Comparison of ENCODE assay signal across 8 mouse cellular contexts in the genomic region with DNA sequence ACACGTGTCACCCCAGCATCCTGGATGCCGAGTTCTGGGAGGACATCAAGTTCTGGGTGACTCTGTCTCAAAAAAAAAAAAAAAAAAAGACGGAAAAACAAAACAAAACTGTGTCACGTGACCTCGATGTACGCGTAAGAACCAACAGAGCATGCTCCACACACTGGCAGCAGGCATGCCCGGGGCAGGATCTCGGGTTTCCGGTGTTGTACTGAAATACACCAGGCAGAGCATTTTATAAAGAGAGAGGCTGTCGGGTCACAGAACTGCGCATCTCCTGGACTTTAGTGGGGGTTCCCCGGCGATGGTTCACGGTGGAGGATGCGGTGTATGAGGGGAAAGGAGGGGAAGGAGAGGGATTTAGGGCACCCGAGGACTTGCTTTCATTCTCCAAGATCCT.
DNase-seq lines count a peak whose midpoint lies in the region; ATAC-seq and TF ChIP-seq lines count a peak whose summit lies in the region.
"Had no signal": no experiment of that assay in that cellular context is flagged by ENCODE, and none has a peak within 500 bp of the region (broad histone marks: within the 10 kb centered on the region; RNA-seq: fewer than 3 reads in every experiment).

No protein-coding gene starts in this region.

- no peak overlapping the region for H3K4me2 ChIP-seq in hindbrain, embryonic 12.5 days (replicated peaks)

- no peaks in the 10 kb centered on the region for H3K36me3 ChIP-seq in hindbrain, embryonic 12.5 days

- 0 out of 2 replicates have a peak overlapping the region, but pooled peaks have one; percentile 52 for H3K27ac ChIP-seq in hindbrain, embryonic 12.5 days
- H3K27ac ChIP-seq in cerebellum, adult 2 months (ENCODE audit: insufficient read depth, low read length) = no peak overlapping the region

- peaks cover 29% of the 10 kb centered on the region for H3K4me1 ChIP-seq in hindbrain, embryonic 12.5 days
- H3K4me1 ChIP-seq in cerebellum, adult 2 months (ENCODE audit: control insufficient read depth, insufficient read depth, low read length) = no peaks in the 10 kb centered on the region

- peaks cover 5% of the 10 kb centered on the region; the same call in 1 of the 2 replicates for H3K27me3 ChIP-seq in hindbrain, embryonic 12.5 days
- no peaks in the 10 kb centered on the region; the same call in 1 of the 2 replicates for H3K27me3 ChIP-seq in cerebellum, adult 2 months (ENCODE audit: control insufficient read depth, insufficient read depth, low read length)

- no peak overlapping the region for H3K9ac ChIP-seq in hindbrain, embryonic 12.5 days

- no peak overlapping the region for H3K4me3 ChIP-seq in hindbrain, embryonic 12.5 days
- no peak overlapping the region for H3K4me3 ChIP-seq in cerebellum, adult 2 months (replicated peaks; ENCODE audit: insufficient read depth, low read depth, low read length)

- 49% methylated on average over 17 of the region's 17 CpGs for WGBS in hindbrain, embryonic 12.5 days
- 47% methylated on average over 17 of the region's 17 CpGs for WGBS in cerebellum, adult 2 months

- no peaks in the 10 kb centered on the region for H3K9me3 ChIP-seq in hindbrain, embryonic 12.5 days (replicated peaks)

- DNase-seq in 416B (ENCODE audit: low read depth) = peak; percentile 10
- peak; percentile 17 for DNase-seq in lung, postnatal 25 days (ENCODE audit: low spot score)
- no peak for DNase-seq in adrenal gland, adult 8-10 months
- DNase-seq in cerebellum, adult 2 months = no peak
- DNase-seq in urinary bladder, adult 2 months (ENCODE audit: low spot score) = no peak
- DNase-seq: right cerebral cortex, adult 18-20 months had no signal

- TF ChIP-seq POLR2A in cerebellum, adult 2 months (IDR thresholded peaks at IDR 0.05; ENCODE audit: borderline replicate concordance, insufficient read depth, low read length) = no peak

- TF ChIP-seq CTCF in cerebellum, adult 2 months (IDR thresholded peaks at IDR 0.05; ENCODE audit: borderline replicate concordance, insufficient read depth, low read depth, low read length) = no peak

- ATAC-seq in CD4-positive, CD25-positive, alpha-beta regulatory T cell, adult 4 months = peak; percentile 61
- no peak for ATAC-seq in hindbrain, embryonic 12.5 days (ENCODE audit: low FRiP score)

Comparison
In these comparisons a context has a peak if more than half of its experiments do, and no peak if none do; other contexts are left out.
1. DNase-seq: peak in 416B (single experiment) and lung, postnatal 25 days (single experiment); none in adrenal gland, adult 8-10 months (single experiment), cerebellum, adult 2 months (0 of 2) and urinary bladder, adult 2 months (single experiment).